ENCODE assay signal across 8 mouse cellular contexts in genomic region chr17:25083444-25083931, GRCm38 (mm10). TPM values are rescaled to one million over a fixed set of nuclear protein-coding genes. Genes with fewer than 3 reads are reported as not detected.
DNase-seq lines count a peak whose midpoint lies in the region; ATAC-seq and TF ChIP-seq lines count a peak whose summit lies in the region.
"Had no signal": no experiment of that assay in that cellular context is flagged by ENCODE, and none has a peak within 500 bp of the region (broad histone marks: within the 10 kb centered on the region; RNA-seq: fewer than 3 reads in every experiment).

Tmem204 (minus strand) TSS chr17:25083591.

- H3K4me1 ChIP-seq in embryonic facial prominence, embryonic 10.5 days, result peaks cover 59% of the 10 kb centered on the region
- H3K4me1 ChIP-seq in lung, embryonic 16.5 days (replicated peaks; ENCODE audit: control insufficient read depth, insufficient read depth, low read length), result peaks cover 25% of the 10 kb centered on the region
- peaks cover 14% of the 10 kb centered on the region for H3K4me1 ChIP-seq in stomach, postnatal 0 days (replicated peaks; ENCODE audit: control insufficient read depth, insufficient read depth)

- ATAC-seq in lung, embryonic 16.5 days (ENCODE audit: low read depth), result peak; percentile 77
- peak; percentile 86 for ATAC-seq in stomach, postnatal 0 days (ENCODE audit: low FRiP score, low TSS enrichment)

- peak; percentile 72 for TF ChIP-seq EP300 in stomach, postnatal 0 days (optimal IDR thresholded peaks at IDR 0.05)

- H3K4me2 ChIP-seq in lung, embryonic 16.5 days (ENCODE audit: low read depth, low read length), result peak within 1 kb of the TSS; percentile 13
- H3K4me2 ChIP-seq in stomach, postnatal 0 days (replicated peaks; ENCODE audit: low read depth), result peak within 1 kb of the TSS; percentile 17; the same call in 1 of the 2 replicates

- peak within 1 kb of the TSS; percentile 0; the same call in 1 of the 2 replicates for H3K9ac ChIP-seq in lung, embryonic 16.5 days (ENCODE audit: low read length)
- 0 out of 2 replicates have a peak within 1 kb of the TSS, but pooled peaks have one; percentile 14 for H3K9ac ChIP-seq in stomach, postnatal 0 days (ENCODE audit: low read length)

- DNase-seq in adrenal gland, adult 2 months, result peak; percentile 59
- DNase-seq in embryonic facial prominence, embryonic 10.5 days (ENCODE audit: low spot score), result peak; percentile 89
- DNase-seq in heart, adult 8-10 months (ENCODE audit: low spot score), result peak; percentile 91
- peak; percentile 55 to 77 for DNase-seq in kidney, adult 8-10 months
- peak; percentile 62 for DNase-seq in stomach, postnatal 0 days (ENCODE audit: low spot score)
- DNase-seq in layer of hippocampus, adult 9-11 months, result no peak

- peaks cover 29% of the 10 kb centered on the region for H3K36me3 ChIP-seq in embryonic facial prominence, embryonic 10.5 days (replicated peaks)
- no peaks in the 10 kb centered on the region for H3K36me3 ChIP-seq in lung, embryonic 16.5 days (ENCODE audit: control insufficient read depth, insufficient read depth, low read length)
- 0 out of 2 replicates have a peak, but pooled peaks cover 3% of the 10 kb centered on the region for H3K36me3 ChIP-seq in stomach, postnatal 0 days (ENCODE audit: control insufficient read depth, insufficient read depth, low read length)

- no peaks in the 10 kb centered on the region for H3K27me3 ChIP-seq in embryonic facial prominence, embryonic 10.5 days (replicated peaks; ENCODE audit: low read depth, poor library complexity, severe bottlenecking)
- no peaks in the 10 kb centered on the region for H3K27me3 ChIP-seq in lung, embryonic 16.5 days (ENCODE audit: control insufficient read depth, insufficient read depth, low read depth, low read length)
- H3K27me3 ChIP-seq in stomach, postnatal 0 days (ENCODE audit: control insufficient read depth, insufficient read depth, low read length), result no peaks in the 10 kb centered on the region

- H3K9me3 ChIP-seq in embryonic facial prominence, embryonic 10.5 days, result no peaks in the 10 kb centered on the region
- no peaks in the 10 kb centered on the region for H3K9me3 ChIP-seq in lung, embryonic 16.5 days (ENCODE audit: control insufficient read depth, low read length)
- H3K9me3 ChIP-seq in stomach, postnatal 0 days (ENCODE audit: control insufficient read depth, low read length), result no peaks in the 10 kb centered on the region

- 0 out of 2 replicates have a peak within 1 kb of the TSS, but pooled peaks have one; percentile 11 for H3K4me3 ChIP-seq in embryonic facial prominence, embryonic 10.5 days
- no peak within 1 kb of the TSS for H3K4me3 ChIP-seq in lung, embryonic 16.5 days (ENCODE audit: low read length)
- no peak within 1 kb of the TSS for H3K4me3 ChIP-seq in stomach, postnatal 0 days (ENCODE audit: low read depth, low read length)

- 34% methylated on average over 7 of the region's 7 CpGs for WGBS in embryonic facial prominence, embryonic 10.5 days
- WGBS in lung, embryonic 16.5 days, result 20% methylated on average over 7 of the region's 7 CpGs
- WGBS in stomach, postnatal 0 days, result 32% methylated on average over 7 of the region's 7 CpGs

- TF ChIP-seq CTCF in stomach, postnatal 0 days (IDR thresholded peaks at IDR 0.05; ENCODE audit: low read depth), result peak; percentile 73

- peak within 1 kb of the TSS; percentile 91 for H3K27ac ChIP-seq in embryonic facial prominence, embryonic 10.5 days (replicated peaks)
- H3K27ac ChIP-seq in lung, embryonic 16.5 days (ENCODE audit: low read length), result peak within 1 kb of the TSS; percentile 94
- H3K27ac ChIP-seq in stomach, postnatal 0 days (replicated peaks), result peak within 1 kb of the TSS; percentile 94

RNA-seq across cellular contexts. Expression of gene Tmem204, which starts in this region (rescaled TPM):
- 10 to 100 TPM; 32.2 to 44.8 TPM for total RNA-seq in adrenal gland, adult 2 months (2021)
- polyA plus RNA-seq in adrenal gland, adult 2 months (2012; rRNA removed), result 59.2 and 64.1 TPM in 2 replicates
- polyA plus RNA-seq in embryonic facial prominence, embryonic 10.5 days (2016; fragmentation: Nextera tagmentation; extraction: Ambion mirVana), result 10.6 and 11.0 TPM in 2 replicates
- total RNA-seq in heart, adult 8-10 months (2022), result 10 to 100 TPM; 29.7 to 45.6 (median 39.3) TPM
- 108 and 122 TPM in 2 replicates for polyA plus RNA-seq in lung, embryonic 16.5 days (2015; fragmentation: Nextera tagmentation; extraction: Ambion mirVana)
- polyA plus RNA-seq in stomach, postnatal 0 days (2015; fragmentation: Nextera tagmentation; extraction: Ambion mirVana), result 16.8 and 19.0 TPM in 2 replicates
- total RNA-seq: hematopoietic stem cell, adult 5-6 weeks had no signal
